Mouse (Mus musculus) hindbrain, embryonic 15.5 days (tissue): ENCODE data around the gene Acsl6. TPM values are rescaled to one million over a fixed set of nuclear protein-coding genes. Genes with fewer than 3 reads are reported as not detected.
"Not testable (repeated sequence)": the region's sequence is repeated elsewhere in the genome, so short reads cannot be mapped to it uniquely, and the experiment has no call there.

ENCODE experiments used
- ATAC-seq: fragments of 200-750 bp; cut with Nextera tagmentation; 2 replicates; pipeline ENCODE4 v1.8.0; 2017; ENCODE audit warnings: low read depth, moderate number of reproducible peaks, moderate TSS enrichment; ENCODE audit not compliant: low FRiP score
- H3K27ac ChIP-seq: fragments of 300-500 bp; sonication (generic); replicated peaks from 2 replicates; pipeline ENCODE4 v1.5.1; 2015; ENCODE audit warnings: mild to moderate bottlenecking, inconsistent platforms
- H3K27me3 ChIP-seq: fragments of 300-500 bp; sonication (generic); 2 replicates; pipeline ENCODE4 v1.6.1; 2015; ENCODE audit warnings: control low read depth, inconsistent platforms
- H3K36me3 ChIP-seq: fragments of 300-500 bp; sonication (generic); 2 replicates; pipeline ENCODE4 v1.6.1; 2015; ENCODE audit warnings: control low read depth, inconsistent platforms
- H3K4me1 ChIP-seq: fragments of 300-500 bp; sonication (generic); replicated peaks from 2 replicates; pipeline ENCODE4 v1.6.1; 2015; ENCODE audit warnings: control low read depth, inconsistent platforms
- H3K4me2 ChIP-seq: fragments of 300-500 bp; sonication (generic); 2 replicates; pipeline ENCODE4 v1.6.1; 2015; ENCODE audit warnings: moderate library complexity, mild to moderate bottlenecking, inconsistent platforms
- H3K4me3 ChIP-seq: fragments of 300-500 bp; sonication (generic); 2 replicates; pipeline ENCODE4 v1.5.1; 2015; ENCODE audit warnings: mild to moderate bottlenecking, inconsistent platforms
- H3K9ac ChIP-seq: fragments of 300-500 bp; sonication (generic); 2 replicates; pipeline ENCODE4 v1.6.1; 2015; ENCODE audit warnings: inconsistent platforms
- H3K9me3 ChIP-seq: fragments of 300-500 bp; sonication (generic); 2 replicates; pipeline ENCODE4 v1.6.1; 2016; ENCODE audit warnings: control low read depth, inconsistent platforms
- WGBS: fragments of 180-500 bp; shearing (Covaris S2); methylation state at CpG from one replicate; pipeline ENCODE4 v1.1.7; 2015; 5-methylcytosine and 5-hydroxymethylcytosine counted together
- polyA plus RNA-seq: library from polyadenylated mRNA; unstranded; fragments of >200 nt; fragmentation: Nextera tagmentation; extraction: Ambion mirVana; gene quantifications from 2 replicates; pipeline ENCODE4 v1.2.1, GENCODE M21; 2015

The Acsl6 gene
- polyA plus RNA-seq, 1 experiment from 2014 or later = 45.4 TPM

GRCm38 (mm10) chr11:54351704-54352103, 48.1 kb downstream of the Acsl6 start:
- H3K4me3 ChIP-seq = no peak overlapping the region
- H3K9me3 ChIP-seq = no peaks in the 10 kb centered on the region
- peaks cover 16% of the 10 kb centered on the region for H3K4me1 ChIP-seq
- H3K27ac ChIP-seq = no peak overlapping the region; the same call in 1 of the 2 replicates
- H3K4me2 ChIP-seq = no peak overlapping the region
- H3K9ac ChIP-seq = no peak overlapping the region
- WGBS = 54% methylated on average over 5 of the region's 5 CpGs
- no peaks in the 10 kb centered on the region for H3K27me3 ChIP-seq
- no peak for ATAC-seq
- peaks cover 4% of the 10 kb centered on the region; the same call in 1 of the 2 replicates for H3K36me3 ChIP-seq

GRCm38 (mm10) chr11:54353121-54353576, 49.6 kb downstream of the Acsl6 start:
- no peaks in the 10 kb centered on the region for H3K27me3 ChIP-seq
- ATAC-seq = peak; percentile 71
- peaks cover 13% of the 10 kb centered on the region; the same call in 1 of the 2 replicates for H3K36me3 ChIP-seq
- peak overlapping the region; percentile 57 for H3K27ac ChIP-seq
- peak overlapping the region; percentile 26 for H3K4me2 ChIP-seq
- 6% methylated on average over 8 of the region's 8 CpGs for WGBS
- H3K9me3 ChIP-seq = no peaks in the 10 kb centered on the region
- no peak overlapping the region for H3K4me3 ChIP-seq
- peaks cover 16% of the 10 kb centered on the region for H3K4me1 ChIP-seq
- H3K9ac ChIP-seq = no peak overlapping the region

GRCm38 (mm10) chr11:54354595-54355563, 51.3 kb downstream of the Acsl6 start:
- no peak overlapping the region for H3K4me3 ChIP-seq
- peak; percentile 59; the same call in 1 of the 2 replicates for ATAC-seq
- 38% methylated on average over 15 of the region's 15 CpGs for WGBS
- H3K36me3 ChIP-seq = peaks cover 27% of the 10 kb centered on the region; the same call in 1 of the 2 replicates
- no peaks in the 10 kb centered on the region for H3K9me3 ChIP-seq
- H3K27ac ChIP-seq = no peak overlapping the region
- peaks cover 16% of the 10 kb centered on the region for H3K4me1 ChIP-seq
- H3K9ac ChIP-seq = no peak overlapping the region
- no peak overlapping the region for H3K4me2 ChIP-seq
- H3K27me3 ChIP-seq = no peaks in the 10 kb centered on the region

- H3K9ac ChIP-seq = no peak overlapping the region
- ATAC-seq = no peak
- peaks cover 16% of the 10 kb centered on the region for H3K4me1 ChIP-seq
- H3K27me3 ChIP-seq = no peaks in the 10 kb centered on the region
- H3K27ac ChIP-seq = no peak overlapping the region
- H3K36me3 ChIP-seq = peaks cover 25% of the 10 kb centered on the region
- H3K9me3 ChIP-seq = no peaks in the 10 kb centered on the region
- 77% methylated on average over 7 of the region's 7 CpGs for WGBS
- no peak overlapping the region for H3K4me3 ChIP-seq
- H3K4me2 ChIP-seq = no peak overlapping the region
These were observed 52.0 kb downstream of the Acsl6 start for GRCm38 (mm10) chr11:54355564-54355955.

GRCm38 (mm10) chr11:54356676-54357075, 53.1 kb downstream of the Acsl6 start:
- Histone ChIP-seq H3K36me3 (peaks cover 30% of the 10 kb centered on the region), H3K27me3 (no peaks in the 10 kb centered on the region), H3K4me3 (no peak overlapping the region), H3K27ac (no peak overlapping the region), H3K9me3 (no peaks in the 10 kb centered on the region), H3K4me2 (no peak overlapping the region), H3K4me1 (peaks cover 16% of the 10 kb centered on the region), H3K9ac (no peak overlapping the region)
- no peak for ATAC-seq
- WGBS = 68% methylated on average over 4 of the region's 4 CpGs

GRCm38 (mm10) chr11:54372553-54372952, 69.0 kb downstream of the Acsl6 start:
- no peak for ATAC-seq
- H3K4me3 ChIP-seq = no peak overlapping the region
- H3K36me3 ChIP-seq = no peaks in the 10 kb centered on the region
- H3K27ac ChIP-seq = no peak overlapping the region
- no peak overlapping the region for H3K4me2 ChIP-seq
- H3K27me3 ChIP-seq = no peaks in the 10 kb centered on the region
- no peaks in the 10 kb centered on the region for H3K4me1 ChIP-seq
- H3K9me3 ChIP-seq = no peaks in the 10 kb centered on the region
- H3K9ac ChIP-seq = no peak overlapping the region

- no peak for ATAC-seq
- WGBS = 72% methylated on average over 8 of the region's 8 CpGs
- Histone ChIP-seq H3K9ac (no peak overlapping the region), H3K4me1 (no peaks in the 10 kb centered on the region), H3K36me3 (no peaks in the 10 kb centered on the region), H3K4me3 (no peak overlapping the region), H3K4me2 (no peak overlapping the region), H3K9me3 (no peaks in the 10 kb centered on the region), H3K27me3 (no peaks in the 10 kb centered on the region), H3K27ac (no peak overlapping the region)
These were observed 86.8 kb downstream of the Acsl6 start for GRCm38 (mm10) chr11:54390386-54390785.

- Histone ChIP-seq H3K9ac (no peak overlapping the region), H3K4me3 (no peak overlapping the region), H3K4me1 (no peaks in the 10 kb centered on the region), H3K9me3 (no peaks in the 10 kb centered on the region), H3K27me3 (no peaks in the 10 kb centered on the region), H3K36me3 (no peaks in the 10 kb centered on the region), H3K27ac (no peak overlapping the region), H3K4me2 (no peak overlapping the region)
- no peak for ATAC-seq
- 90% methylated on average over 4 of the region's 4 CpGs for WGBS
These were observed 87.7 kb downstream of the Acsl6 start for GRCm38 (mm10) chr11:54391326-54391725.

GRCm38 (mm10) chr11:54396686-54397085, 93.1 kb downstream of the Acsl6 start:
- Histone ChIP-seq H3K27ac (no peak overlapping the region), H3K36me3 (no peaks in the 10 kb centered on the region), H3K4me1 (no peaks in the 10 kb centered on the region), H3K4me3 (no peak overlapping the region), H3K9me3 (no peaks in the 10 kb centered on the region), H3K9ac (no peak overlapping the region), H3K4me2 (no peak overlapping the region), H3K27me3 (no peaks in the 10 kb centered on the region)
- 93% methylated on average over 1 of the region's 1 CpGs for WGBS
- ATAC-seq = no peak

- ATAC-seq = no peak
- Histone ChIP-seq H3K4me1 (no peaks in the 10 kb centered on the region), H3K27me3 (no peaks in the 10 kb centered on the region), H3K4me3 (no peak overlapping the region), H3K9me3 (no peaks in the 10 kb centered on the region), H3K4me2 (no peak overlapping the region), H3K27ac (no peak overlapping the region), H3K9ac (no peak overlapping the region), H3K36me3 (no peaks in the 10 kb centered on the region)
- 89% methylated on average over 4 of the region's 4 CpGs for WGBS
These were observed 94.5 kb downstream of the Acsl6 start for GRCm38 (mm10) chr11:54398058-54398457.

GRCm38 (mm10) chr11:54400803-54401202, 97.2 kb downstream of the Acsl6 start:
- H3K27me3 ChIP-seq, H3K4me3 ChIP-seq, H3K9ac ChIP-seq, H3K27ac ChIP-seq, H3K4me1 ChIP-seq, H3K9me3 ChIP-seq, H3K36me3 ChIP-seq, ATAC-seq, H3K4me2 ChIP-seq: not testable (repeated sequence)
- 94% methylated on average over 20 of the region's 20 CpGs for WGBS

GRCm38 (mm10) chr11:54404885-54405284, 101.3 kb downstream of the Acsl6 start:
- WGBS = 84% methylated on average over 4 of the region's 4 CpGs
- no peaks in the 10 kb centered on the region for H3K36me3 ChIP-seq
- no peaks in the 10 kb centered on the region for H3K27me3 ChIP-seq
- no peak overlapping the region for H3K4me2 ChIP-seq
- H3K4me3 ChIP-seq = no peak overlapping the region
- no peaks in the 10 kb centered on the region for H3K9me3 ChIP-seq
- no peaks in the 10 kb centered on the region for H3K4me1 ChIP-seq
- no peak for ATAC-seq
- H3K27ac ChIP-seq = no peak overlapping the region
- H3K9ac ChIP-seq = no peak overlapping the region
